Mouse (Mus musculus): ENCODE results near the gene Cldn11.

The Cldn11 gene

GRCm38 (mm10) chr3:31161336-31161735, 11.6 kb downstream of the Cldn11 start:
- DNase-seq (ENCODE audit: low spot score) = no peak

- no peak for DNase-seq (ENCODE audit: low spot score)
Measured at GRCm38 (mm10) chr3:31162860-31163259, 13.1 kb downstream of the Cldn11 start.

GRCm38 (mm10) chr3:31165803-31166202, 16.1 kb downstream of the Cldn11 start:
- DNase-seq (ENCODE audit: low spot score) = no peak

GRCm38 (mm10) chr3:31166365-31166871, 16.7 kb downstream of the Cldn11 start:
- no peak for DNase-seq (ENCODE audit: low spot score)

GRCm38 (mm10) chr3:31190342-31190741, 40.6 kb downstream of the Cldn11 start:
- DNase-seq (ENCODE audit: low spot score) = no peak

- no peak for DNase-seq (ENCODE audit: low spot score)
Measured at GRCm38 (mm10) chr3:31191402-31191801, 41.7 kb downstream of the Cldn11 start.

- DNase-seq (ENCODE audit: low spot score) = no peak
Measured at GRCm38 (mm10) chr3:31199162-31199877, 49.6 kb downstream of the Cldn11 start.

- no peak for DNase-seq (ENCODE audit: low spot score)
Measured at GRCm38 (mm10) chr3:31203947-31204346, 54.2 kb downstream of the Cldn11 start.

- DNase-seq (ENCODE audit: low spot score) = no peak
Measured at GRCm38 (mm10) chr3:31205167-31205566, 55.4 kb downstream of the Cldn11 start.

GRCm38 (mm10) chr3:31208046-31208445, 58.3 kb downstream of the Cldn11 start:
- DNase-seq (ENCODE audit: low spot score) = no peak

GRCm38 (mm10) chr3:31208458-31208994, 58.8 kb downstream of the Cldn11 start:
- no peak for DNase-seq (ENCODE audit: low spot score)

GRCm38 (mm10) chr3:31209001-31209400, 59.3 kb downstream of the Cldn11 start:
- DNase-seq (ENCODE audit: low spot score) = no peak

GRCm38 (mm10) chr3:31212205-31213038, 62.7 kb downstream of the Cldn11 start:
- DNase-seq (ENCODE audit: low spot score) = no peak

GRCm38 (mm10) chr3:31213802-31214201, 64.1 kb downstream of the Cldn11 start:
- DNase-seq (ENCODE audit: low spot score) = no peak
